Comparison of ENCODE assay signal across 9 mouse cellular contexts in genomic region chr8:94485882-94486281, GRCm38 (mm10). TPM values are rescaled to one million over a fixed set of nuclear protein-coding genes. Genes with fewer than 3 reads are reported as not detected.
A peak's percentile ranks its signal among the peaks of the same experiment; 100 is the strongest.
DNase-seq lines count a peak whose midpoint lies in the region; ATAC-seq and TF ChIP-seq lines count a peak whose summit lies in the region.
"Had no signal": no experiment of that assay in that cellular context is flagged by ENCODE, and none has a peak within 500 bp of the region (broad histone marks: within the 10 kb centered on the region; RNA-seq: fewer than 3 reads in every experiment).

No protein-coding gene starts in this region.

- no peaks in the 10 kb centered on the region for H3K27me3 ChIP-seq in hindbrain, embryonic 11.5 days (ENCODE audit: control insufficient read depth, insufficient read depth, low read length)
- H3K27me3 ChIP-seq in hindbrain, embryonic 13.5 days = peaks cover 19% of the 10 kb centered on the region
- peaks cover 27% of the 10 kb centered on the region for H3K27me3 ChIP-seq in myocyte (ENCODE audit: control insufficient read depth, insufficient read depth, insufficient read length)
- H3K27me3 ChIP-seq: embryonic facial prominence, embryonic 13.5 days had no signal

- peak; percentile 63 for DNase-seq in hindbrain, embryonic 11.5 days (ENCODE audit: low spot score)
- peak; percentile 69 for DNase-seq in 3T3-L1 (ENCODE audit: low read depth, low spot score)
- peak; percentile 13 for DNase-seq in MEL-GATA-1-ER (ENCODE audit: extremely low read depth, low read depth)
- DNase-seq in embryo, embryonic 9.5 days (ENCODE audit: extremely low spot score) = peak; percentile 15
- DNase-seq in kidney, postnatal 36 days = peak; percentile 65 to 84

- no peaks in the 10 kb centered on the region for H3K36me3 ChIP-seq in hindbrain, embryonic 11.5 days (ENCODE audit: control insufficient read depth, insufficient read depth, low read length)
- H3K36me3 ChIP-seq in hindbrain, embryonic 13.5 days = no peaks in the 10 kb centered on the region
- no peaks in the 10 kb centered on the region for H3K36me3 ChIP-seq in myocyte (ENCODE audit: control insufficient read depth, insufficient read depth)
- H3K36me3 ChIP-seq: embryonic facial prominence, embryonic 13.5 days had no signal

- no peaks in the 10 kb centered on the region for H3K9me3 ChIP-seq in hindbrain, embryonic 11.5 days (ENCODE audit: control insufficient read depth, low read length)
- H3K9me3 ChIP-seq in hindbrain, embryonic 13.5 days = no peaks in the 10 kb centered on the region
- H3K9me3 ChIP-seq: embryonic facial prominence, embryonic 13.5 days had no signal

- H3K9ac ChIP-seq in hindbrain, embryonic 11.5 days (ENCODE audit: low read depth, low read length) = no peak overlapping the region
- no peak overlapping the region for H3K9ac ChIP-seq in hindbrain, embryonic 13.5 days
- H3K9ac ChIP-seq: embryonic facial prominence, embryonic 13.5 days had no signal

- H3ac ChIP-seq in myocyte (ENCODE audit: control insufficient read depth, insufficient read length) = no peak overlapping the region

- H3K4me3 ChIP-seq in hindbrain, embryonic 11.5 days (ENCODE audit: low read depth, low read length) = no peak overlapping the region
- no peak overlapping the region for H3K4me3 ChIP-seq in hindbrain, embryonic 13.5 days
- no peak overlapping the region for H3K4me3 ChIP-seq in myocyte
- H3K4me3 ChIP-seq: embryonic facial prominence, embryonic 13.5 days had no signal

- TF ChIP-seq POLR2A in myocyte (IDR thresholded peaks at IDR 0.05; ENCODE audit: insufficient read length, low read depth) = no peak

- no peak overlapping the region for H3K4me2 ChIP-seq in hindbrain, embryonic 11.5 days (replicated peaks; ENCODE audit: low read depth, low read length)
- no peak overlapping the region for H3K4me2 ChIP-seq in hindbrain, embryonic 13.5 days
- peak overlapping the region; percentile 4 for H3K4me2 ChIP-seq in myocyte (ENCODE audit: low read depth)
- H3K4me2 ChIP-seq: embryonic facial prominence, embryonic 13.5 days had no signal

- ATAC-seq in hindbrain, embryonic 11.5 days (ENCODE audit: low FRiP score) = no peak
- no peak for ATAC-seq in hindbrain, embryonic 13.5 days (ENCODE audit: low FRiP score)
- no peak for ATAC-seq in cerebellum, adult (ENCODE audit: insufficient number of reproducible peaks, low FRiP score, low TSS enrichment)

- WGBS in hindbrain, embryonic 11.5 days = 16% methylated on average over 2 of the region's 2 CpGs
- 8% methylated on average over 2 of the region's 2 CpGs for WGBS in hindbrain, embryonic 13.5 days

- no peaks in the 10 kb centered on the region for H3K4me1 ChIP-seq in hindbrain, embryonic 11.5 days (replicated peaks; ENCODE audit: control insufficient read depth, insufficient read depth, low read length)
- no peaks in the 10 kb centered on the region for H3K4me1 ChIP-seq in hindbrain, embryonic 13.5 days (replicated peaks)
- H3K4me1 ChIP-seq: embryonic facial prominence, embryonic 13.5 days had no signal

- no peaks in the 10 kb centered on the region for H3K79me2 ChIP-seq in myocyte (ENCODE audit: control insufficient read depth, insufficient read depth)

- no peak overlapping the region for H3K27ac ChIP-seq in hindbrain, embryonic 11.5 days (ENCODE audit: low read depth, low read length)
- H3K27ac ChIP-seq in hindbrain, embryonic 13.5 days = no peak overlapping the region
- H3K27ac ChIP-seq: embryonic facial prominence, embryonic 13.5 days had no signal

TF ChIP-seq in myocyte, 11 proteins besides CTCF, POLR2A, EP300 and RAD21:
- TF ChIP-seq SRF (IDR thresholded peaks at IDR 0.05; ENCODE audit: control insufficient read depth, insufficient read length, low read depth) (no peak), MYOG (IDR thresholded peaks at IDR 0.05; ENCODE audit: control insufficient read depth in 1 of 3, insufficient read depth in 1 of 3, insufficient read length in 2 of 3, low read depth in 2 of 3) (no peak), MYOD1 (IDR thresholded peaks at IDR 0.05; ENCODE audit: control insufficient read depth in 1 of 3, insufficient read length in 2 of 3, low read depth in 2 of 3) (no peak)
TF ChIP-seq in myocyte: peak in this region for 0.

RNA-seq across cellular contexts. Expression of gene Cpne2, which starts 46.9 kb away (rescaled TPM):
- 9.8 and 10.1 TPM in 2 replicates for polyA plus RNA-seq in hindbrain, embryonic 11.5 days (2014; fragmentation: Nextera tagmentation; extraction: Ambion mirVana)
- polyA plus RNA-seq in hindbrain, embryonic 13.5 days (2015; fragmentation: Nextera tagmentation; extraction: Ambion mirVana) = 13.8 and 18.3 TPM in 2 replicates
- 20.4 TPM for polyA plus RNA-seq in myocyte (2012; fragmentation: generic; extraction: Trizol)

RNA-seq across cellular contexts. Expression of gene Nlrc5, which starts 51.7 kb away (rescaled TPM):
- polyA plus RNA-seq in hindbrain, embryonic 11.5 days (2014; fragmentation: Nextera tagmentation; extraction: Ambion mirVana) = 0.23 TPM in 1 of 2 replicates, not detected in the other
- polyA plus RNA-seq in hindbrain, embryonic 13.5 days (2015; fragmentation: Nextera tagmentation; extraction: Ambion mirVana) = 0.13 and 0.29 TPM in 2 replicates
- 0.40 TPM for polyA plus RNA-seq in myocyte (2012; fragmentation: generic; extraction: Trizol)

Comparison
In these comparisons a context has a peak if more than half of its experiments do, and no peak if none do; other contexts are left out.
1. DNase-seq: peak in every context shown above with its lines; median percentile 74 in kidney, postnatal 36 days; 69 in 3T3-L1; 63 in hindbrain, embryonic 11.5 days; 15 in embryo, embryonic 9.5 days; 13 in MEL-GATA-1-ER.